ENCODE assay signal across 8 mouse cellular contexts in genomic region chr2:57856524-57857107, GRCm38 (mm10).
DNase-seq lines count a peak whose midpoint lies in the region; ATAC-seq and TF ChIP-seq lines count a peak whose summit lies in the region.

No protein-coding gene starts in this region.

- no peak overlapping the region for H3K27ac ChIP-seq in kidney, embryonic 15.5 days
- no peak overlapping the region for H3K27ac ChIP-seq in kidney, embryonic 14.5 days (ENCODE audit: low read depth, low read length)
- H3K27ac ChIP-seq in stomach, embryonic 14.5 days (ENCODE audit: low read length): no peak overlapping the region
- no peak overlapping the region for H3K27ac ChIP-seq in stomach, postnatal 0 days (replicated peaks)
- peak overlapping the region; percentile 55 for H3K27ac ChIP-seq in heart, embryonic 13.5 days (replicated peaks)

- H3K4me1 ChIP-seq in kidney, embryonic 15.5 days: no peaks in the 10 kb centered on the region
- no peaks in the 10 kb centered on the region for H3K4me1 ChIP-seq in kidney, embryonic 14.5 days (ENCODE audit: control insufficient read depth, insufficient read depth, low read length)
- no peaks in the 10 kb centered on the region for H3K4me1 ChIP-seq in stomach, embryonic 14.5 days (ENCODE audit: control insufficient read depth, insufficient read depth, low read length)
- H3K4me1 ChIP-seq in stomach, postnatal 0 days (replicated peaks; ENCODE audit: control insufficient read depth, insufficient read depth): no peaks in the 10 kb centered on the region
- H3K4me1 ChIP-seq in heart, embryonic 13.5 days: peaks cover 16% of the 10 kb centered on the region

- TF ChIP-seq CTCF in stomach, postnatal 0 days (IDR thresholded peaks at IDR 0.05; ENCODE audit: low read depth): no peak

- 74% methylated on average over 14 of the region's 14 CpGs for WGBS in kidney, embryonic 15.5 days
- 75% methylated on average over 14 of the region's 14 CpGs for WGBS in kidney, embryonic 14.5 days
- WGBS in stomach, embryonic 14.5 days: 74% methylated on average over 14 of the region's 14 CpGs
- WGBS in stomach, postnatal 0 days: 52% methylated on average over 14 of the region's 14 CpGs
- 39% methylated on average over 14 of the region's 14 CpGs for WGBS in heart, embryonic 13.5 days

- no peak overlapping the region for H3K4me2 ChIP-seq in kidney, embryonic 15.5 days
- H3K4me2 ChIP-seq in kidney, embryonic 14.5 days (replicated peaks; ENCODE audit: low read depth, low read length): no peak overlapping the region
- 0 out of 2 replicates have a peak overlapping the region, but pooled peaks have one; percentile 7 for H3K4me2 ChIP-seq in stomach, embryonic 14.5 days (replicated peaks; ENCODE audit: low read depth, low read length)
- no peak overlapping the region; the same call in 1 of the 2 replicates for H3K4me2 ChIP-seq in stomach, postnatal 0 days (replicated peaks; ENCODE audit: low read depth)
- peak overlapping the region; percentile 42 for H3K4me2 ChIP-seq in heart, embryonic 13.5 days

- peak; percentile 69; the same call in 1 of the 2 replicates for ATAC-seq in kidney, embryonic 15.5 days (replicated peaks; ENCODE audit: low FRiP score)
- no peak; the same call in 1 of the 2 replicates for ATAC-seq in kidney, embryonic 14.5 days (ENCODE audit: low FRiP score, low TSS enrichment)
- no peak for ATAC-seq in stomach, embryonic 14.5 days (ENCODE audit: insufficient number of reproducible peaks, insufficient read depth, low FRiP score, low read depth)
- ATAC-seq in stomach, postnatal 0 days (ENCODE audit: low FRiP score, low TSS enrichment): no peak; the same call in 1 of the 2 replicates
- no peak; the same call in 1 of the 2 replicates for ATAC-seq in heart, embryonic 13.5 days (ENCODE audit: extremely low read depth, insufficient number of reproducible peaks, low FRiP score, low TSS enrichment)

- H3K9ac ChIP-seq in kidney, embryonic 15.5 days: no peak overlapping the region
- no peak overlapping the region for H3K9ac ChIP-seq in kidney, embryonic 14.5 days (ENCODE audit: low read depth, low read length)
- no peak overlapping the region for H3K9ac ChIP-seq in stomach, embryonic 14.5 days (replicated peaks; ENCODE audit: low read depth, low read length)
- H3K9ac ChIP-seq in stomach, postnatal 0 days (ENCODE audit: low read length): no peak overlapping the region
- H3K9ac ChIP-seq in heart, embryonic 13.5 days: no peak overlapping the region

- no peak for TF ChIP-seq EP300 in stomach, postnatal 0 days (optimal IDR thresholded peaks at IDR 0.05)

- H3K9me3 ChIP-seq in kidney, embryonic 15.5 days (replicated peaks): no peaks in the 10 kb centered on the region
- H3K9me3 ChIP-seq in kidney, embryonic 14.5 days (ENCODE audit: control insufficient read depth, low read length): no peaks in the 10 kb centered on the region
- H3K9me3 ChIP-seq in stomach, embryonic 14.5 days (ENCODE audit: control insufficient read depth, low read depth, low read length): no peaks in the 10 kb centered on the region
- H3K9me3 ChIP-seq in stomach, postnatal 0 days (ENCODE audit: control insufficient read depth, low read length): no peaks in the 10 kb centered on the region
- H3K9me3 ChIP-seq in heart, embryonic 13.5 days: no peaks in the 10 kb centered on the region

- no peaks in the 10 kb centered on the region for H3K27me3 ChIP-seq in kidney, embryonic 15.5 days
- H3K27me3 ChIP-seq in kidney, embryonic 14.5 days (ENCODE audit: control insufficient read depth, insufficient read depth, low read length): no peaks in the 10 kb centered on the region
- H3K27me3 ChIP-seq in stomach, embryonic 14.5 days (ENCODE audit: control insufficient read depth, insufficient read depth, low read length): no peaks in the 10 kb centered on the region
- H3K27me3 ChIP-seq in stomach, postnatal 0 days (ENCODE audit: control insufficient read depth, insufficient read depth, low read length): no peaks in the 10 kb centered on the region
- H3K27me3 ChIP-seq in heart, embryonic 13.5 days (replicated peaks): no peaks in the 10 kb centered on the region

- H3K36me3 ChIP-seq in kidney, embryonic 15.5 days: no peaks in the 10 kb centered on the region
- no peaks in the 10 kb centered on the region for H3K36me3 ChIP-seq in kidney, embryonic 14.5 days (ENCODE audit: control insufficient read depth, insufficient read depth, low read length)
- no peaks in the 10 kb centered on the region for H3K36me3 ChIP-seq in stomach, embryonic 14.5 days (ENCODE audit: control insufficient read depth, insufficient read depth, low read length)
- H3K36me3 ChIP-seq in stomach, postnatal 0 days (ENCODE audit: control insufficient read depth, insufficient read depth, low read length): no peaks in the 10 kb centered on the region
- H3K36me3 ChIP-seq in heart, embryonic 13.5 days: no peaks in the 10 kb centered on the region

- DNase-seq in stomach, postnatal 0 days (ENCODE audit: low spot score): no peak
- DNase-seq in thymus, postnatal 4 days: no peak
- DNase-seq in cerebellum, adult 8-10 months: no peak
- no peak for DNase-seq in testis, postnatal 10 days (ENCODE audit: low spot score)

- H3K4me3 ChIP-seq in kidney, embryonic 15.5 days (replicated peaks): no peak overlapping the region
- H3K4me3 ChIP-seq in kidney, embryonic 14.5 days (ENCODE audit: low read length): no peak overlapping the region
- no peak overlapping the region for H3K4me3 ChIP-seq in stomach, embryonic 14.5 days (ENCODE audit: low read depth, low read length)
- no peak overlapping the region for H3K4me3 ChIP-seq in stomach, postnatal 0 days (ENCODE audit: low read depth, low read length)
- H3K4me3 ChIP-seq in heart, embryonic 13.5 days: no peak overlapping the region

Comparison
In these comparisons a context has a peak if more than half of its experiments do, and no peak if none do; other contexts are left out.
1. H3K4me2 ChIP-seq: peak in stomach, embryonic 14.5 days (single experiment) and heart, embryonic 13.5 days (single experiment); none in kidney, embryonic 15.5 days (single experiment), kidney, embryonic 14.5 days (single experiment) and stomach, postnatal 0 days (single experiment).